ENCODE assay signal across 9 mouse cellular contexts in genomic region chr12:104245092-104245491, GRCm38 (mm10). TPM values are rescaled to one million over a fixed set of nuclear protein-coding genes. Genes with fewer than 3 reads are reported as not detected.
DNase-seq lines count a peak whose midpoint lies in the region; ATAC-seq and TF ChIP-seq lines count a peak whose summit lies in the region.
"Had no signal": no experiment of that assay in that cellular context is flagged by ENCODE, and none has a peak within 500 bp of the region (broad histone marks: within the 10 kb centered on the region; RNA-seq: fewer than 3 reads in every experiment).

No protein-coding gene starts in this region.

- DNase-seq in kidney, postnatal 0 days (ENCODE audit: low spot score), result peak; percentile 63
- DNase-seq in adipocyte (ENCODE audit: low spot score), result peak; percentile 6
- peak; percentile 13 to 37 for DNase-seq in layer of hippocampus, postnatal 25 days (ENCODE audit: extremely low spot score in 1 of 2, low spot score in 1 of 2)
- no peak for DNase-seq in spleen, adult 12 weeks (ENCODE audit: low spot score)
- no peak for DNase-seq in natural killer cell, adult 2 months (ENCODE audit: low spot score in 2 of 2)
- no peak for DNase-seq in thymus, postnatal 36 days

- H3K4me2 ChIP-seq in kidney, postnatal 0 days (ENCODE audit: low read length), result no peak overlapping the region
- no peak overlapping the region for H3K4me2 ChIP-seq in kidney, embryonic 14.5 days (replicated peaks; ENCODE audit: low read depth, low read length)
- H3K4me2 ChIP-seq: embryonic facial prominence, embryonic 12.5 days had no signal

- H3K4me3 ChIP-seq in kidney, postnatal 0 days (replicated peaks; ENCODE audit: low read depth, low read length), result no peak overlapping the region
- no peak overlapping the region for H3K4me3 ChIP-seq in kidney, embryonic 14.5 days (ENCODE audit: low read length)
- H3K4me3 ChIP-seq in E14TG2a.4 (replicated peaks; ENCODE audit: low read length), result no peak overlapping the region
- H3K4me3 ChIP-seq: embryonic facial prominence, embryonic 12.5 days had no signal

- H3K9ac ChIP-seq in kidney, postnatal 0 days (ENCODE audit: low read depth, low read length), result no peak overlapping the region
- H3K9ac ChIP-seq in kidney, embryonic 14.5 days (ENCODE audit: low read depth, low read length), result no peak overlapping the region
- H3K9ac ChIP-seq: embryonic facial prominence, embryonic 12.5 days had no signal

- WGBS in kidney, postnatal 0 days, result 73% methylated on average over 1 of the region's 1 CpGs
- WGBS in kidney, embryonic 14.5 days, result 77% methylated on average over 1 of the region's 1 CpGs

- H3K27me3 ChIP-seq in kidney, postnatal 0 days (ENCODE audit: insufficient read depth, low read length), result no peaks in the 10 kb centered on the region
- no peaks in the 10 kb centered on the region for H3K27me3 ChIP-seq in kidney, embryonic 14.5 days (ENCODE audit: control insufficient read depth, insufficient read depth, low read length)
- no peaks in the 10 kb centered on the region for H3K27me3 ChIP-seq in E14TG2a.4 (ENCODE audit: insufficient read depth, low read length)
- H3K27me3 ChIP-seq: embryonic facial prominence, embryonic 12.5 days had no signal

- no peaks in the 10 kb centered on the region for H3K4me1 ChIP-seq in kidney, postnatal 0 days (replicated peaks; ENCODE audit: insufficient read depth, low read length)
- H3K4me1 ChIP-seq in kidney, embryonic 14.5 days (ENCODE audit: control insufficient read depth, insufficient read depth, low read length), result no peaks in the 10 kb centered on the region
- H3K4me1 ChIP-seq in E14TG2a.4 (replicated peaks; ENCODE audit: low read depth, low read length), result peaks cover 32% of the 10 kb centered on the region
- H3K4me1 ChIP-seq: embryonic facial prominence, embryonic 12.5 days had no signal

- H3K27ac ChIP-seq in kidney, postnatal 0 days, result no peak overlapping the region
- H3K27ac ChIP-seq in kidney, embryonic 14.5 days (ENCODE audit: low read depth, low read length), result no peak overlapping the region
- H3K27ac ChIP-seq: embryonic facial prominence, embryonic 12.5 days had no signal

- no peak for ATAC-seq in kidney, postnatal 0 days (replicated peaks; ENCODE audit: low FRiP score, low read depth)
- no peak for ATAC-seq in kidney, embryonic 14.5 days (ENCODE audit: low FRiP score, low TSS enrichment)

- TF ChIP-seq CTCF in kidney, postnatal 0 days (IDR thresholded peaks at IDR 0.05; ENCODE audit: low read depth), result peak; percentile 64
- 0 out of 2 replicates have a peak, but pooled peaks have one; percentile 7 for TF ChIP-seq CTCF in E14TG2a.4 (conservative IDR thresholded peaks at IDR 0.05; ENCODE audit: low read length)

- no peaks in the 10 kb centered on the region for H3K36me3 ChIP-seq in kidney, postnatal 0 days (ENCODE audit: insufficient read depth, low read length)
- H3K36me3 ChIP-seq in kidney, embryonic 14.5 days (ENCODE audit: control insufficient read depth, insufficient read depth, low read length), result no peaks in the 10 kb centered on the region
- H3K36me3 ChIP-seq in E14TG2a.4 (ENCODE audit: insufficient read depth, low read length), result no peaks in the 10 kb centered on the region
- H3K36me3 ChIP-seq: embryonic facial prominence, embryonic 12.5 days had no signal

- H3K9me3 ChIP-seq in kidney, postnatal 0 days (replicated peaks; ENCODE audit: low read length), result no peaks in the 10 kb centered on the region
- no peaks in the 10 kb centered on the region for H3K9me3 ChIP-seq in kidney, embryonic 14.5 days (ENCODE audit: control insufficient read depth, low read length)
- H3K9me3 ChIP-seq in E14TG2a.4 (ENCODE audit: low read length), result no peaks in the 10 kb centered on the region
- H3K9me3 ChIP-seq: embryonic facial prominence, embryonic 12.5 days had no signal

RNA-seq across cellular contexts. Expression of gene Serpina3g, which starts 9.0 kb away (rescaled TPM):
- polyA plus RNA-seq in kidney, postnatal 0 days (2015; fragmentation: Nextera tagmentation; extraction: Ambion mirVana), result 37.8 and 38.8 TPM in 2 replicates
- 6.2 and 7.1 TPM in 2 replicates for polyA plus RNA-seq in kidney, embryonic 14.5 days (2014; fragmentation: Nextera tagmentation; extraction: Ambion mirVana)
- 1 to 10 TPM in 1 of 2 experiments, not detected in 1; 2.7 TPM for total RNA-seq in layer of hippocampus, postnatal 25 days (2021)

RNA-seq across cellular contexts. Expression of gene Serpina3i, which starts 17.8 kb away (rescaled TPM):
- 0.24 and 0.28 TPM in 2 replicates for polyA plus RNA-seq in kidney, postnatal 0 days (2015; fragmentation: Nextera tagmentation; extraction: Ambion mirVana)
- 0.22 TPM in 1 of 2 replicates, not detected in the other for polyA plus RNA-seq in kidney, embryonic 14.5 days (2014; fragmentation: Nextera tagmentation; extraction: Ambion mirVana)
- 1 to 10 TPM; 1.1 to 1.5 TPM for total RNA-seq in layer of hippocampus, postnatal 25 days (2021)

RNA-seq across cellular contexts. Expression of gene Serpina3f, which starts 30.7 kb away (rescaled TPM):
- 0.12 and 0.23 TPM in 2 replicates for polyA plus RNA-seq in kidney, postnatal 0 days (2015; fragmentation: Nextera tagmentation; extraction: Ambion mirVana)
- not detected in 2 replicates for polyA plus RNA-seq in kidney, embryonic 14.5 days (2014; fragmentation: Nextera tagmentation; extraction: Ambion mirVana)
- not detected for total RNA-seq in layer of hippocampus, postnatal 25 days (2021)

Comparison
In these comparisons a context has a peak if more than half of its experiments do, and no peak if none do; other contexts are left out.
1. DNase-seq: peak in kidney, postnatal 0 days (single experiment), adipocyte (single experiment) and layer of hippocampus, postnatal 25 days (2 of 2); none in spleen, adult 12 weeks (single experiment), natural killer cell, adult 2 months (0 of 2) and thymus, postnatal 36 days (0 of 2).